Mouse (Mus musculus) limb, embryonic 10.5 days (tissue): ENCODE measurements around the gene Dhrs11. TPM values are rescaled to one million over a fixed set of nuclear protein-coding genes. Genes with fewer than 3 reads are reported as not detected.
"Not testable (repeated sequence)": the region's sequence is repeated elsewhere in the genome, so short reads cannot be mapped to it uniquely, and the experiment has no call there.

Experiments used
- DNase-seq: peaks from one replicate; pipeline ENCODE4 v3.0.0-alpha.2; 2017; ENCODE audit warnings: low spot score
- H3K27ac ChIP-seq: fragments of 300-500 bp; sonication (generic); 2 replicates; pipeline ENCODE4 v1.5.1; 2016; ENCODE audit warnings: mild to moderate bottlenecking
- H3K27me3 ChIP-seq: fragments of 300-500 bp; sonication (generic); 2 replicates; pipeline ENCODE4 v1.6.1; 2016; ENCODE audit warnings: low read depth, mild to moderate bottlenecking; ENCODE audit not compliant: poor library complexity, severe bottlenecking
- H3K36me3 ChIP-seq: fragments of 300-500 bp; sonication (generic); 2 replicates; pipeline ENCODE4 v1.6.1; 2016; ENCODE audit warnings: mild to moderate bottlenecking, moderate library complexity
- H3K4me1 ChIP-seq: fragments of 300-500 bp; sonication (generic); 2 replicates; pipeline ENCODE4 v1.6.1; 2016
- H3K4me3 ChIP-seq: fragments of 300-500 bp; sonication (generic); 2 replicates; pipeline ENCODE4 v1.5.1; 2016; ENCODE audit warnings: mild to moderate bottlenecking, moderate library complexity
- H3K9me3 ChIP-seq: fragments of 300-500 bp; sonication (generic); replicated peaks from 2 replicates; pipeline ENCODE4 v1.6.1; 2016; ENCODE audit warnings: mild to moderate bottlenecking
- WGBS: fragments of 180-500 bp; shearing (Covaris S2); methylation state at CpG from one replicate; pipeline ENCODE4 v1.1.7; 2016; 5-methylcytosine and 5-hydroxymethylcytosine counted together
- polyA plus RNA-seq: library from polyadenylated mRNA; unstranded; fragments of >200 nt; fragmentation: Nextera tagmentation; extraction: Ambion mirVana; gene quantifications from 2 replicates; pipeline ENCODE4 v1.2.1, GENCODE M21; 2016

Gene Dhrs11
- 12.6 and 14.2 TPM in 2 replicates for polyA plus RNA-seq

DNA sequence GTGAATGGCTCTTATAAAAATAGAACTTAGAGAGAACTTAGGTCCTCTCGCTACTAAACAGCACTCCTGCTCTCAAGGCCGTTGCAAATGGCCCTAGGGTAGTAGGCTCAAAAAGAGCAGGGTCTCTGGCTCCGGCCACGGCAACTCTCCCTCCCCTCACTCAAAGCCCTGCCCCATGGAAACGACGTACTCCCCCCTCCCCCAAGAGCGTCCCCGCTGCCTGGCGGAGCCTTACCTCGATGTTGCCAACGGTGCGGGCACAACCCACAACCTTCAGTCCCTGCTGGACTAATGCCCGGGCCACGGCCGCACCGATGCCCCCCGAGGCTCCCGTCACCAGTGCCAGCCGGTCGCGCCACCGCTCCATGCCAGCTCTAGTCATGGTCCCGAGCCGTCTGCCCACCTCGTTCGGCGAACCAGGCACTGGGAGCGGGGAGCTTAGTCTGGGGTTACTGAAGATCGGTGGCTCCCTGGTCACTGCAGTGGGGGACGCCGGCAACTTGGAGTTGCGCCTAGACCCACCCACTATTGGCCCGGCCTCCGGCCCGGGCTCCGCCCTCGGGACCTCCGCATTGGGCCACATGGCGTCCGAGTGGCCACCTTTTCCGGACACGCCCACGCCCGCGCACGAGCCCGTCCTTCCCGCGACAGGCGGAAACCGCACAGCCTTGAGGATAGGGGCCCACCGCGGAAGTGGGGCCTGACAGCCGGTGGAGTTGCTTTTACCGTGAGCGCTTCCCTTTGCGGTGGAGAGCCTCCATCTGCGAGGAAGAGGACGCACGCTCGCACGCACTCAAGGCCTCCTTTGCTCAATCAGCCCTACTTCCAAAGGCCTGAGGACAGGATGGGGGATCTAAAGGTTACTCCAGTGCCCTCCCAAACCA lies at the start of gene Dhrs11:
TSS of gene Dhrs11 (minus strand) at position 479 of the 884 bp plus-strand sequence.
- peaks cover 20% of the 10 kb centered on the region for H3K4me1 ChIP-seq
- H3K36me3 ChIP-seq: peaks cover 38% of the 10 kb centered on the region
- H3K27me3 ChIP-seq: no peaks in the 10 kb centered on the region
- H3K9me3 ChIP-seq: no peaks in the 10 kb centered on the region
- H3K4me3 ChIP-seq: peak within 1 kb of the TSS; percentile 90
- DNase-seq: peak; percentile 94
- peak within 1 kb of the TSS; percentile 83 for H3K27ac ChIP-seq
- WGBS: under 1% methylated on average over 62 of the region's 62 CpGs

DNA sequence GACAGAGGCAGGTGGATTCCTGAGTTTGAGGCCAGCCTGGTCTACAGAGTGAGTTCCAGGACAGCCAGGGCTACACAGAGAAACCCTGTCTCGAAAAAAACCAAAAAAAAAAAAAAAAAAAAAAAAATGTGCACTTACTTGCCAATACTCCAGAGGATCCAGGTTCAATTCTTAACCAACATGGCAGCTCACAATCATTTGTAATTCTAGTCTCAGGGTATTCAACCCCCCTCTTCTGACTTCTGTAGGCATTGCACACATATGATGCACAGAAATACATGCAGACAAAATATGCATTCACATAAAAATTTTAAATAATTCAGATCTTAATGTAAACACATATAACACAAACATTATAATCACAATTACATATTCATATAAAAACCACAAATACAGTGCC lies 47.2 kb upstream of the Dhrs11 start:
- DNase-seq, H3K9me3 ChIP-seq, H3K27me3 ChIP-seq, H3K4me3 ChIP-seq, H3K27ac ChIP-seq: not testable (repeated sequence)
- 71% methylated on average over 1 of the region's 1 CpGs for WGBS
- Histone ChIP-seq H3K4me1 (peaks cover 19% of the 10 kb centered on the region), H3K36me3 (peaks cover 22% of the 10 kb centered on the region)

DNA sequence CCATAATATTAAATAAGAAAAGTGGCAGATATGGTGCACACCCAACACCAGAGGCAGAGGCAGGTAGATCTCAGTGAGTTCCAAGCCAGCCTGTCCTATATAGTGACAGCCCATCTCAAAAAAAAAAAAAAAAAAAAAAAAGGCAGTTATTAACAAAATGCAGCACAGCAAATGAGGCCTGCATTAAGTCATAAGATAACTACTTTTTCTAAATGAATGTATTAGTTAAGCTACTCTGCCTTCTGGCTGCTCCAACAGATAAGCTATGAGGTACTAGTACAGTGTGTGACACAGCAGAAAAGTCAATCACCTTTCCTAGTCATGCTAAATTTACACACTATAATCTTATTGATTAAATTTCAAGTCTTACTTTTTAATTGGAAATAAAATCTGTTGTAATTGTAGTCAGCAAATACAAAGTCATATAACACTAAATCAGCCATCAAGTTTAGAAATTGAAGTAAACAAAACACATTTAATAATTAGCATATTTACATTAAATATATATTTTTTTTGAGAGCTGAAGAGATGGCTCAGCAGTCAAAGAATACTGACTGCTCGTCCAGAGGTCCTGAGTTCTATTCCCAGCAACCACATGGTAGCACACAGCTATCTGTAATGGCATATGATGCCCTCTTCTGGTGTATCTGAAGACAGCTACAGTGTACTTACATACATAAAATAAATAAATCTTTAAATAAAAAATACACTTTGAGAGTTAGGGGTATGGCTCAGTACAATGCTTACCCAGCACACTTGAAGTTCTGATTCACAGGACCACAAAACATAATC lies 44.4 kb upstream of the Dhrs11 start:
- H3K36me3 ChIP-seq: peaks cover 21% of the 10 kb centered on the region
- peaks cover 15% of the 10 kb centered on the region for H3K4me1 ChIP-seq
- H3K4me3 ChIP-seq: no peak overlapping the region
- no peaks in the 10 kb centered on the region for H3K27me3 ChIP-seq
- H3K27ac ChIP-seq: no peak overlapping the region
- H3K9me3 ChIP-seq: no peaks in the 10 kb centered on the region
- WGBS: 76% methylated on average over 1 of the region's 1 CpGs
- DNase-seq: no peak

DNA sequence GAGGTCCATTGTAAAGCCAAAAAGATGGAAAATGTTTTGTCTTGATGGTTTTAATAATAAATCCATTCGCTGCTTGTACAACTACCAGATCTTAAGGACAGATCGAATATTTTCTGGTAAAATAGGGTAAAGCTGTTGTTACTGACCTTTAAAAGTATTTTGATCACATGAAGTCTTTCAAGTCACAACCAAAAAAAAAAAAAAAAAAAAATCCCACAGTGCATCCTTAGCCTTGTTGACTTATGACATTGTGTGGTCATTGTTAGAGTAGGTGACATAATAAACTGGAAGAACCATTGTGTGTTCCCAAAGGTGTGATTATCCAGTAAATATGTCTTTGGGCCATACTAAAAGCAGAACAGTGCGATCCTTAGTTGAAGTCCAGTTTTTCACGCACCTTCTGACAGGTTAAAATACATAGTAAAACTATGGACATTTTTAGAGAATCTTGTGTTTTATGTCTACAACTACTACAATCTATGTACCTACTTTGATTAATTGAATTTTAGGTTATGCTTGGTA lies 42.8 kb upstream of the Dhrs11 start:
- Histone ChIP-seq H3K9me3 (no peaks in the 10 kb centered on the region), H3K27me3 (no peaks in the 10 kb centered on the region), H3K4me3 (peak overlapping the region; percentile 74), H3K36me3 (peaks cover 11% of the 10 kb centered on the region), H3K27ac (peak overlapping the region; percentile 97), H3K4me1 (peaks cover 28% of the 10 kb centered on the region)
- DNase-seq: no peak
- WGBS: 83% methylated on average over 4 of the region's 4 CpGs

DNA sequence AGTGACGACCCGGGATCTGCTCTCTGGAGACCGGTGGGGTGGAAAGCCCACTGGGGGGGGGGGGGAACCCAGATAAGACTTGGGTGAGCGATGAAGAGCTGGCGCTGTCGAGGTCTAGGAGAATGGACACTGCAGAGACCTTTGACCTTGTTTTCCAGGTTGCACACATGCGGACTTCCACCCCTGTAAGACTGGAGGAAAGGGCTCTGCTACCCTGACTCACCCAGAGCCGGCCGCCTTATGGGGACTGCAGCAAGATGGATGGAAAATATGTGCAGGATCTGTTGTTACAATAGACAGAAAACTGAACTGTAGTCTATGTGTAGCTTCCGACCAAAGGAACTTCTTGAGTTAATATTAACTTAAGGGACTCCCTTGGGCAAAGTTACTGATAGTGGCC lies 42.3 kb upstream of the Dhrs11 start:
- Histone ChIP-seq H3K36me3 (peaks cover 8% of the 10 kb centered on the region), H3K27me3 (no peaks in the 10 kb centered on the region), H3K4me1 (peaks cover 32% of the 10 kb centered on the region), H3K27ac (peak overlapping the region; percentile 97), H3K9me3 (no peaks in the 10 kb centered on the region), H3K4me3 (peak overlapping the region; percentile 74)
- no peak for DNase-seq
- under 1% methylated on average over 10 of the region's 10 CpGs for WGBS

DNA sequence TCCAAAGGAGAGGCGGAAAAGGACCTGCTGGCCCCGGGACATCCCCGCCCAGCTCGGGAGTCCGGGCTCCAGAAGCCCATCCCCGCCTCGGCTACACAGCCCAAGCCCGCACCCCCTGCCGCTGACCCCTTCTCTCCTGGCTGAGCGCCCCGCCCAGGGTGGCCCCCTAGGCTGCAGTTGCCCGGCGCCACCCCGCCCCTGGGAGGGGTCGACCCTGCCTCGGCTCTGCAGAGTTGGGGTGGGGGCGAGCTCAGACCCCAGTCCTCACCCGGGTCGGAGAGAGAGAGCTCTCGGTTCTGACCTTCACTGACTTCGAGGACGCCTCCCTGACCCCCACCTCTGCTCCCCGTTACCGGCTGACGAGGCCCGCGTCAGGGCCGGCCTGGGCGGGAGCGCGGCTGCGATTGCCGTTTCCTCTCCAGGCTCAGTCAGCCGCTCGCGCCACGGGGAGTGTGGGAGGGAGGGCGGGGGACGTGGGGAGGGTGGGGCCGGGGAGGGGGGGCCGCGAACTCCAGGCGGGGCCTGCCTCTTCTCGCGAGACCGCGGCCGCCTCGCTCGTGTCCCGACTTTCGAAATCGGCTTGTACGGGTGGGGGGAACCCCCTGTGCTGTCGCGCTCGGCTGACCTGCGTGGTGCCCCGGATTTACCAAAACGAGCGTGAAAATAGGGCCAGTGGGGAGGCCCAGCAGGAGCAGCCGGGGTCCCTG lies 41.7 kb upstream of the Dhrs11 start, which contains the start of gene Ggnbp2:
TSS of gene Ggnbp2 (minus strand) at position 481 of the 707 bp plus-strand sequence.
- Histone ChIP-seq H3K36me3 (peaks cover 8% of the 10 kb centered on the region), H3K4me1 (peaks cover 32% of the 10 kb centered on the region), H3K27me3 (no peaks in the 10 kb centered on the region), H3K4me3 (peak within 1 kb of the TSS; percentile 74), H3K9me3 (no peaks in the 10 kb centered on the region), H3K27ac (peak within 1 kb of the TSS; percentile 97)
- peak; percentile 93 for DNase-seq
- WGBS: under 1% methylated on average over 56 of the region's 62 CpGs

DNA sequence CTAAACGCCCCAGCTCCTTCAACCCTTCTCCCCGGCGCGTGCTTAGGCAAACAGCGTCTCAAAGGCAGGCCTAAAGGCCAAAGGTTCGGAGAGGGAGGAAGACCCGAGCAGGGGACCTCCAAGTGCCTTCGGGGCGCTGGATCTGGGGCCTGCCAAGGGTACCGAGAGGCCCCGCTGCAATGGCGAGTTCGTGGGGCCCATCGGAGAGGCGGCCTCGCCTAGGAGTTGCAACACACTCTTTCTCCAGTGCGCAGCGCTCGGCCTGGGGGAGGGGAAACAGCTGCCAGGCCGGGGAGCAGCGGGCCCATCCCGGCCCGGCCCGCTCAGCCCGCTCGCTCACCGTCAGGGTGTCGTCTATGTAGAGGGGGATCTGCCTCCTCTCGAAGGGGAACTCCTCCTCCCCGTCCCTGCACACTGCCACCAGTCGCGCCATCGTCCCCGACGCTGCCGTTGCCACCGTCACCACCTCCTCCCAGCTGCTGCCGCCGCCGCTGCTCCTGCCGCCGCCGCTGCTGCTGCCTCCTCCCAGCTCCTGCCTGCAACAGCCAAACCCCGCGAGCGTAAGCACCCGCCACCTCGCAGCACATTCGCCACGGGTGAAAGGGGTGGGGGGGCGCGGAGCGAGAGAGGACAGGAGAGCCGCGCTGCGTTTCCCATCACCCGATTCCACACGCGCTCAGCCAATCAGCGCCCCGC lies 40.9 kb upstream of the Dhrs11 start:
- Histone ChIP-seq H3K27me3 (no peaks in the 10 kb centered on the region), H3K4me3 (peak overlapping the region; percentile 74), H3K4me1 (peaks cover 32% of the 10 kb centered on the region), H3K27ac (peak overlapping the region; percentile 97), H3K9me3 (no peaks in the 10 kb centered on the region), H3K36me3 (peaks cover 8% of the 10 kb centered on the region)
- WGBS: under 1% methylated on average over 61 of the region's 61 CpGs
- peak; percentile 98 for DNase-seq

DNA sequence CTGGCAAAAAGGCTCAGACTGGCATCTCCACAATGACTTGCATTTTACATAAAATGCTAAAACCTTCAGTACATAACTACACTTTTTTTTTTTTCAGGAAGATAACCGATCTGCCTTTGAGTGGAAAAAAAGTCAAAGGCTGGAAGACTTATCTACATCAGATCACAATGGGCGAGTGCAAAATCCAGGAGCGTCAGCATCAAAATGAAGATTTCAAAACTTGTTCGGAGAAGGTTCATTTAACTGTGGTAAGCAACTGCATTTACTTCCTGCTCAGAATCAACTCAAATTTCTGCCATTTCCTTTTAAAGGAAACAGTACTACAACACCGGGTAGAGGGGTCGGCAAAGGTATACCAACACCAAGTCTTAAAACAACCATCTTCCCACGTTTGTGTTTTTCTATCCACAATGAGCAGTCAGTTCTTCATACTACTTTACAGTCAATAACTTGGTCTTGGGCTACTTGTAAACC lies 40.0 kb upstream of the Dhrs11 start:
- H3K36me3 ChIP-seq: peaks cover 7% of the 10 kb centered on the region
- DNase-seq: no peak
- H3K27me3 ChIP-seq: no peaks in the 10 kb centered on the region
- peak overlapping the region; percentile 97; the same call in 1 of the 2 replicates for H3K27ac ChIP-seq
- peaks cover 32% of the 10 kb centered on the region for H3K4me1 ChIP-seq
- H3K9me3 ChIP-seq: no peaks in the 10 kb centered on the region
- WGBS: 22% methylated on average over 7 of the region's 7 CpGs
- H3K4me3 ChIP-seq: peak overlapping the region; percentile 74

DNA sequence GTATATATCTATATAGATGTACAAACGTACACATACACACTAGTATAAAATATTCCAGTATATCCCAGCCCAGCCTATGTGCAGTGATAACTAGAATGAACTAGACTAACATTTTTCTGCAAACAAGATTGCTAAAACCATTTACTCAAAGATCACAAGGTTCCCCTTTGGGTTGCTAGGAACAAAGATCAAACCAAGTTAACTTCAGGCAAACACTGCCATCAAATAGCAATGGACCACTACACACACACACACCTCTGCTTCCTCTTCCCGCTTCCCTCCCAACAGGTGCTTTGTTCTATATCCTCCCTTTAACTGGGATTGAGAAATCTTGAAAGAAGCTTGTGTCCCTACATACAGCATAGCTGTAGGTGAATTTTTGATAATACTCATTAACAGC lies 38.8 kb upstream of the Dhrs11 start:
- Histone ChIP-seq H3K27ac (no peak overlapping the region), H3K4me3 (no peak overlapping the region), H3K36me3 (peaks cover 15% of the 10 kb centered on the region; the same call in 1 of the 2 replicates), H3K9me3 (no peaks in the 10 kb centered on the region), H3K4me1 (peaks cover 32% of the 10 kb centered on the region), H3K27me3 (no peaks in the 10 kb centered on the region)
- no peak for DNase-seq
- WGBS: 87% methylated on average over 2 of the region's 2 CpGs

DNA sequence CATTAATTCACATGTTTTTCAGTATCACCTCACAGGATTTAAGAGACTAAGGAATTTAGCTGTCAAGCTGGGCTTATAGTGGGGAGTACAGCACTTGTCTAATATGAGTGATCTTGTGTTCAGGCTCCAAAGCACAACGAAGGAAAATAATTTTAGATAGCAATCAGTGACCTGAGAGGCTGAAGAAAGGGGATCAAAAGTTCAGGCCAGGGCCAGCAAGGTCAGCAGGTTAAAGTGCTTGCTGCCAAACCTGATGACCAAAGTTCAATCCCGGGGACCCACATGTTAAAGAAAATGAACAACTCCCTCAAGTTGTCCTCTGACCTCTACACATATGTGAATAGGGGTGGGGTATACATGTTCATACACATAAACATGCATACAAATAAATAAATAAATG lies 36.5 kb upstream of the Dhrs11 start:
- Histone ChIP-seq H3K4me3 (no peak overlapping the region), H3K9me3 (no peaks in the 10 kb centered on the region), H3K27me3 (no peaks in the 10 kb centered on the region), H3K36me3 (peaks cover 38% of the 10 kb centered on the region), H3K4me1 (peaks cover 27% of the 10 kb centered on the region), H3K27ac (no peak overlapping the region)
- 63% methylated on average over 2 of the region's 2 CpGs for WGBS
- DNase-seq: no peak

DNA sequence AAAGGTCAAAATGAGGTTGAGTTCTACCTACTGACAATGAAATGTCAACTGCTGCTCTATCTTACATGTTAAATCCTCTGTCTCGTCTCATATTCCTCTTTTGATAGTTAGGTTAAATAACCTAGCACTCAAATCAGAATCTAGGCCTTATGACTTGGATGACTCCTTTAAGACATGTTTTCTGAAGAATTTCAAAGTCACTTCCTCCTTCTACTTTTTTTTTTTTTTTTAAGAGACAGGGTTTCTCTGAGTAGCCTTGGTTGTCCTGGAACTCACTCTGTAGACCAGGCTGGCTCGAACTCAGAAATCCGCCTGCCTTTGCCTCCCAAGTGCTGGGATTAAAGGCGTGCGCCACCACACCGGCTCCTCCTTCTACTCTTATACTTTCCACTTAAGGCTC lies 26.5 kb upstream of the Dhrs11 start:
- 95% methylated on average over 6 of the region's 6 CpGs for WGBS
- Histone ChIP-seq H3K4me1 (no peaks in the 10 kb centered on the region), H3K4me3 (no peak overlapping the region), H3K36me3 (peaks cover 93% of the 10 kb centered on the region), H3K27me3 (no peaks in the 10 kb centered on the region), H3K9me3 (no peaks in the 10 kb centered on the region), H3K27ac (no peak overlapping the region)
- no peak for DNase-seq
